Mouse (Mus musculus) cortical plate, adult 2 months (tissue): ENCODE measurements around the gene Gse1. TPM values are rescaled to one million over a fixed set of nuclear protein-coding genes. Genes with fewer than 3 reads are reported as not detected.

Experiments
- H3K27ac ChIP-seq: fragments of 200-500 bp; 2 replicates; pipeline ENCODE4 v1.5.1; 2012; ENCODE audit warnings: low read length, control low read depth, inconsistent platforms; ENCODE audit not compliant: insufficient read depth
- H3K4me1 ChIP-seq: fragments of 200-500 bp; 2 replicates; pipeline ENCODE4 v1.6.1; 2011; ENCODE audit warnings: low read length; ENCODE audit not compliant: control insufficient read depth, insufficient read depth
- H3K4me3 ChIP-seq: fragments of 200-500 bp; 2 replicates; pipeline ENCODE4 v1.5.1; 2011; ENCODE audit warnings: mild to moderate bottlenecking, low read length, control low read depth; ENCODE audit not compliant: insufficient read depth
- CTCF ChIP-seq: fragments of 200-500 bp; IDR thresholded peaks from 2 replicates; pipeline ENCODE4 v1.5.1; 2011; ENCODE audit warnings: mild to moderate bottlenecking, control low read depth, low read length; ENCODE audit not compliant: insufficient read depth; ENCODE audit errors: extremely low read depth
- POLR2A ChIP-seq: fragments of 200-500 bp; IDR thresholded peaks from 2 replicates; pipeline ENCODE4 v1.6.1; 2011; ENCODE audit warnings: mild to moderate bottlenecking, low read length, control low read depth; ENCODE audit not compliant: insufficient read depth; ENCODE audit errors: extremely low read depth
- polyA plus RNA-seq: library from polyadenylated mRNA; depleted of rRNA; stranded (reverse); fragments of >200 nt; gene quantifications from 2 replicates; pipeline ENCODE4 v1.2.3, GENCODE M21; 2012

The Gse1 gene
- polyA plus RNA-seq, 1 experiment: 41.0 TPM

- no peak overlapping the region for H3K4me3 ChIP-seq
- H3K4me1 ChIP-seq: peaks cover 12% of the 10 kb centered on the region
- no peak overlapping the region for H3K27ac ChIP-seq
Measured at GRCm38 (mm10) chr8:120505619-120506310, 277.5 kb downstream of the Gse1 start.

GRCm38 (mm10) chr8:120506562-120506961 is 278.3 kb downstream of the Gse1 start:
- Histone ChIP-seq H3K27ac (no peak overlapping the region), H3K4me3 (no peak overlapping the region), H3K4me1 (peaks cover 15% of the 10 kb centered on the region)
- TF ChIP-seq CTCF: no peak

More at GRCm38 (mm10) chr8:120505619-120506310, 277.5 kb downstream of the Gse1 start:
- TF ChIP-seq POLR2A (no peak), CTCF (no peak)

- H3K4me3 ChIP-seq: no peak overlapping the region
- no peak overlapping the region for H3K27ac ChIP-seq
- TF ChIP-seq POLR2A (no peak), CTCF (no peak)
- H3K4me1 ChIP-seq: peaks cover 15% of the 10 kb centered on the region
Measured at GRCm38 (mm10) chr8:120507290-120507689, 279.0 kb downstream of the Gse1 start.

GRCm38 (mm10) chr8:120509136-120510034 is 281.1 kb downstream of the Gse1 start:
- peaks cover 12% of the 10 kb centered on the region for H3K4me1 ChIP-seq
- H3K27ac ChIP-seq: no peak overlapping the region

GRCm38 (mm10) chr8:120510035-120510416 is 281.8 kb downstream of the Gse1 start:
- no peak for TF ChIP-seq CTCF
- TF ChIP-seq POLR2A: no peak
- H3K4me1 ChIP-seq: peaks cover 10% of the 10 kb centered on the region
- H3K27ac ChIP-seq: no peak overlapping the region

More at GRCm38 (mm10) chr8:120509136-120510034, 281.1 kb downstream of the Gse1 start:
- TF ChIP-seq CTCF (no peak), POLR2A (no peak)
- no peak overlapping the region for H3K4me3 ChIP-seq

GRCm38 (mm10) chr8:120510863-120511457 is 282.7 kb downstream of the Gse1 start:
- Histone ChIP-seq H3K4me1 (peaks cover 8% of the 10 kb centered on the region), H3K27ac (no peak overlapping the region), H3K4me3 (no peak overlapping the region)
- TF ChIP-seq CTCF (no peak), POLR2A (no peak)

More at GRCm38 (mm10) chr8:120510035-120510416, 281.8 kb downstream of the Gse1 start:
- no peak overlapping the region for H3K4me3 ChIP-seq

- TF ChIP-seq POLR2A (no peak), CTCF (no peak)
- Histone ChIP-seq H3K4me3 (no peak overlapping the region), H3K4me1 (peaks cover 8% of the 10 kb centered on the region), H3K27ac (no peak overlapping the region)
Measured at GRCm38 (mm10) chr8:120511737-120512136, 283.5 kb downstream of the Gse1 start.

GRCm38 (mm10) chr8:120512326-120512725 is 284.1 kb downstream of the Gse1 start:
- Histone ChIP-seq H3K4me1 (peaks cover 8% of the 10 kb centered on the region), H3K4me3 (no peak overlapping the region), H3K27ac (no peak overlapping the region)
- TF ChIP-seq POLR2A (no peak), CTCF (no peak)

- Histone ChIP-seq H3K4me3 (no peak overlapping the region), H3K4me1 (peaks cover 8% of the 10 kb centered on the region), H3K27ac (no peak overlapping the region)
- TF ChIP-seq POLR2A (no peak), CTCF (no peak)
Measured at GRCm38 (mm10) chr8:120513145-120513544, 284.9 kb downstream of the Gse1 start.
